Mouse (Mus musculus) cerebellum, postnatal 14 days (tissue): ENCODE measurements around the gene Hivep3.

Experiments
- DNase-seq, 2 experiments: peaks; one replicate each; pipeline ENCODE4 v3.0.0; 2021; ENCODE audit warnings: mixed read lengths in 2 of 2

Gene Hivep3

GRCm38 (mm10) chr4:119875592-119875991 is 142.0 kb downstream of the Hivep3 start:
- no peak for DNase-seq

DNA sequence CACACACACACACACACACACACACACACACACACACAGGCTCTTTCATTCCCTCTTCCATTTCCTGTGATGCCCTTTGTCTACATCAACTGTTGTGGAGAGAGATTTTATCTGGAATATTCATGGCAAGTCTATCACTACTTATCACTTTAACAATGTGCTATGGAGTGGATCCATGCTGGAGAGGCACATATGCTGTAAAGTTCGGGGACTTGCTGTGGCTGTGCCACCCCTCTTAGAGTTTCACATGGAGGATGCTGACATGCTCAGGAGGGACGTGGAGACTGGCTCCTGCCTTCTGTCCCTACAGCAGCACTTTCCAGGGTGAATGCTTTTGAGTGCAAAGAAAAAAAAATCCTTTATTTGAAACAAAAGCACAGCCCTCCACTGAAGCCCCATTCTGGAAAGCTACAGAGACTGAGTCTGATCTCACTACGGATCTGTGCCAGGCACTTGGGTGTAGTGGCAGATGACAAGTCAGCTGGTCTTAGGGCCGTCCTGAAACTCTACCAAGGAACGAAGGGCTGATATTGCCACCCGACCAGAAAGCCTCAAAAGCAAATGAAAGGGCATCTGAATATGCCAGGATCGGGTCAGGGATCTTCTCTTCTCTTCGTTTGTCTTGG is 143.1 kb downstream of the Hivep3 start:
- DNase-seq, result peak; percentile 82 to 83

- no peak for DNase-seq
Observed at GRCm38 (mm10) chr4:119878218-119878617, 144.6 kb downstream of the Hivep3 start.

DNA sequence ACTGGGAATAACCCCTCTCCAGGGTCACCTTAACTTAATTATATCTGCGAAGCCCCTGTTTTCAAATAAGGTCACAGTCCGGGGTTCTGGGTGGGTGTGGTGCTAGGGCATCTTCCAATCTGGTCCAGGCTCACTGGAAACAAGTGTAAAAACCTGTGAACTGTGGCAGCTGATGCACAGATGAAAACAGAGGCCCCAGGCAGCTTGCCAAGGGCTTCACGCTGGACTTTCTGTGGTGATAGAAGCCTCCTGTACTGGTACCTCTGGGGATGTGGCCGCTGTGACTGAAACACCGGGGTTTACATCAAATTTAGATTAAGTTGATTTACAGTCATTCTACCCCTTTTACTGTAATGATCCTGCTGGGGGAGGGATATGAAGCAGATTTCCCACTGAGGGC is 146.1 kb downstream of the Hivep3 start:
- DNase-seq, result no peak

DNA sequence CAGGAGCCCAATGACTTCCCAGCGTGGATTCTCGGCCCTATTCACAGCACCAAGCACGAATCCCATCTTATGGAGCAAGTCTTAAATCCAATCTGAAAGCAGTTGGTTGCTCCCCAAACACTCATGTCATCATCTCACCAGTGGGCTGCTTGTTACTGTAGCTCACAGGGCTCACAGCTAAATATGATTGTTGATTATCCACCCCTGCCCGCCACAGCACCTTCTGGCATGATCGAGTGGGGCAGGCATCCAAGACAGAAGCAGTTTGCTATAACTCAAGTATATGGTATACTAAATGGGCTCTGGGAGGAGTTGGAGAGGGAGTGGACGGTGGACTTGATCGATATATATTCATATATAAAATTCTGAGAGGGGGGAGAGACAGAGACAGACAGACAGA is 146.7 kb downstream of the Hivep3 start:
- DNase-seq, result no peak

GRCm38 (mm10) chr4:119881292-119881691 is 147.7 kb downstream of the Hivep3 start:
- DNase-seq, result no peak

DNA sequence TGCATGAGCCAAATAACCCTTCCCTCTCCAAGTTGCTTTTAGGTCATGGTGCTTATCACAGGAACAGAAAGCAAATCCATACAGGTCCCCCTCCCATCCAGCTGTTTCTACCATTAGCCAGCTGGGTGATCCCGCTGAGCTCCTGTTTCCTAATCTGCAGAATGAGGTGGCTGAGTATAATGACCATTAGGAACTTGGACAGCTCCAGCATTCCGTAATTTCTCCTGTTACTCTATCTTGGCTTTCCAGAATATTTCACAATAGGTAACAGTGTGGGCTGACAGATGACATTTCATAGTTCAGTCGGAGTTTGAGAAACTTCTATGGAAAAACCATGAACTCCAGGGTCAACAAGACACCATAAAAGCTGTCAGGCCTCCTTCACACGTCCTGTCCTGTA is 148.8 kb downstream of the Hivep3 start:
- DNase-seq, result no peak

DNA sequence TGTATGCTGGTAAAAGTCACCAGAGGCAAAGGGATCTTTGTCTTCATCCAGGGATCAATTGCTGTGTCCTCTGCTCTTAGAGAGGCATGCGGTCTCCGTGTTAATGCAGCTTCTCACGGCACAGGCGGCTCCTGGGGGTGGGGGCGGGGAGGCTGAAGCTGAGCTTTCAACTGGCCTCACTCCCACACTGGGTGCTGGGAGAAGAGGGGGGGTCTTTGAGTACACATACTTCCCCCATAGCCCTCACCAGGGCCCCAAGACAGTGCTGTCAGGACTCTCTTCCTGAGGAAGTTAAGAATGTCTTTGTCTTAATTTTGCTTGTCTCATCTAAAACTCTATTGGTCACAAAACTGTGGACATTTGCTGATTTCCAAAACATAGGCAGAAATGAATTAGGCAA is 149.2 kb downstream of the Hivep3 start:
- DNase-seq, result no peak

- no peak for DNase-seq
Observed at GRCm38 (mm10) chr4:119886621-119887020, 153.0 kb downstream of the Hivep3 start.

DNA sequence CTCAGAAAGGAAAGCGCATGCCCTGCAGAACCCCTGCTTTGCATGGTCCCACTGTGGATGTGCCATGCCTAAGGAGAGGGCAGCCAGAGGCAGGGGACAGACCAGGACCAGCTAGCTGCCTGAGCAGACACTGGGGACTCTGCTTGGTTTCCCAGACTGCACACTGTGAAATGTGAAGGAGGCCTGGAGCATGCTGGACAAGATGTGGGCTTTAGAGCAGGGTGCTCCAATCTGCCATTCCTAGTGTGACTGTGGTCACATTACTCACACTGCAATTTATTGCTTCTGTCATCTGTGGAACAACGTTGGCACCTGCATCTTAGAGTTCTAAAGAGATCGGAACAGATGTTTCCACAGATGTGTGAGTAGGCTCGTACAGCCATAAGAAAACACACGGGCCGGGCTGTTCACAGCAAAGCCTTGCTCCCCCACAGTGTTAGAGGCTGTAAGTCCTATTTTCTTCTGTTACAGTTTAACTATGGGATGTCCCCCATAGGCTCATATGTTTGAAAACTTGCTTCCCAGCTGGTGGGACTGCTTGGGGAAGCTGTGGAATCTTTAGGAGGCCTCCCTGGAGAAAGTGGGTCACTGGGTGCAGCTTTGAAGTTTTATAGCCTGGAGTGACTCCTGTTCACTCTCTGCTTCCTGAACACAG is 154.1 kb downstream of the Hivep3 start:
- DNase-seq, result no peak

GRCm38 (mm10) chr4:119889760-119890159 is 156.2 kb downstream of the Hivep3 start:
- DNase-seq, result no peak

GRCm38 (mm10) chr4:119893255-119893779 is 159.7 kb downstream of the Hivep3 start:
- no peak for DNase-seq

- DNase-seq, result no peak
Observed at GRCm38 (mm10) chr4:119894797-119895458, 161.3 kb downstream of the Hivep3 start.

DNA sequence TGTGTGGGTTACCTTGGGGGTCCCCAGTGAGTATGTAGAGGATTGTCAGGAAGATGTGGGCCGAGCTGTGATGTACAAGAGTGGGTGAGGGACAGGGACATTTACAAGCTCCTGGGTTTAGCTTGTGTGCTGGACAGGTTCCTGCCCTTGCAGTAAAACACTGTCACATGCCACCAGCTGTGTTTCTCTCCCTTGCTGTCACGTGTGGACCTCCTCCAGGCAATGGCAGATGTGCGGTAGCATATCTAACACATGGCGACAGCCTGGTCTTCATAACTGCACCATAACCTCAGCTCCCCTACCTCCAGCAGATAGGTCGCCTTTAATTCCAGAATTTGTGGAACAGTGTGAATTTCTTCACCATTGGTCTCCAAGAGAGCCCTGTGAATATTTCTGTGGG is 161.9 kb downstream of the Hivep3 start:
- no peak for DNase-seq

DNA sequence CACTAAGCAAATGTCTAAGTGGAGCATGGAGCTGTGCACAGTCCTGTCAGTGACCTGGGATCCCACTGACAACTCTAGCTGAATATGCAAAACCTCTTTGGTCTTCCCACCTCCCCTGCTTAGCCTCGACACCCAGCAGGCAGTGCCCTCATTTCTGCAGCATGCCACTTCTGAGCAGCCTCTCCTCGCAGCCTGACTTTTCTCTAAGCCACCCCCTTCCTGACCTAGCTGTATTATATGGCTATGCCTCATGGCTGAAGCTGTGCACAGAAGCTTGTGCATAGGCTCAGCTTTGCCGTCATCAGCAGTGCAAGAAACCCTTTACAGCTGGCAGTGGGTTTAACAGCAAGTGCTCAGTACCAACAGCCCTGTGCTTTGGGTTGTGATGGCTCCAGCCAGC is 163.0 kb downstream of the Hivep3 start:
- DNase-seq, result no peak

GRCm38 (mm10) chr4:119897054-119897855 is 163.7 kb downstream of the Hivep3 start:
- DNase-seq, result no peak

DNA sequence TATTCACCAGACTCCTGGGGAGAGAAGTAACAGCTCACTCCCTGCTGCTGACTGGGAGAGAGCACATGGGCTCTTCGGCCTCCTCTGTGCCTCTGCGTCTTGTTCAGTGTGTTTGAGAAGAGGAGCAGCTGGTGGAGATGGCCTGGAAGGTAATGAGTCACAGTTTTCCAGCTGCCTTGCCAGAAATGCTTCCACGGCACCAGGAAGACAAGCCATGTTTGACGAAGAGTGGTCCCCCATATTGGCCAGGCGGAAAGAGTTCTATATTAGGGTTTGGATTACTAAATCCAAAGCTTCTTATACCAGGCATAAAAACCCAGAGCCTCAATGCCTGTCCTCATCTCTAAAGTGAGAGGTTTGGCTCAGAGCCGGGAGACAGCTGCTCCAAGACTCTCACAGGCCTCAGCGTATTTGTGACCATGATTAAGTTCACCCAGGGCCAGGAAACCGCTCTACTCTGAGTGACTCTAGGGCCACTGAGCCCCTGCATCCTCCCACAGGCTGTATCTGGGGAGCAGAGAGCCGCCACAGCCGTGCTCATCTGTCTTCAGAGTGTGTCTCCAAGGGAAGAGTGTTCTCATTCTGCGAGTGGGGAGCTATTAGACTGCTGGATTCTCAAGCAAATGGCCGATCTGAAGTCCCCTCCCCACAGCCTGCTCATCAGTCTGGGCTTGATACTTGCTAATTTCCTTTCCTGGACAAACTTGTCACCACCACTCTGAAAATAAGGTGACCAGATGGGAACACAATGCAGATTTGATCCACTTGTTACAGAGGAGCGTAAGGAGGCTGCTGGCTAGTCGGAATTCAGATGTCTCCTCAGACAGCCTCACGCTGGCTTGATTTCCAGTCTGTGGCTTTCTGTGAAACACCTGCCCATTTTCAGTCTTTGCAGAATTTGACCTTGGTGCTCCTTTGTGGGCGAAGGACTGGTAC is 168.2 kb downstream of the Hivep3 start:
- DNase-seq, result peak; percentile 72 to 78

- DNase-seq, result peak; percentile 80 to 86
Observed at GRCm38 (mm10) chr4:119903328-119903727, 169.7 kb downstream of the Hivep3 start.

DNA sequence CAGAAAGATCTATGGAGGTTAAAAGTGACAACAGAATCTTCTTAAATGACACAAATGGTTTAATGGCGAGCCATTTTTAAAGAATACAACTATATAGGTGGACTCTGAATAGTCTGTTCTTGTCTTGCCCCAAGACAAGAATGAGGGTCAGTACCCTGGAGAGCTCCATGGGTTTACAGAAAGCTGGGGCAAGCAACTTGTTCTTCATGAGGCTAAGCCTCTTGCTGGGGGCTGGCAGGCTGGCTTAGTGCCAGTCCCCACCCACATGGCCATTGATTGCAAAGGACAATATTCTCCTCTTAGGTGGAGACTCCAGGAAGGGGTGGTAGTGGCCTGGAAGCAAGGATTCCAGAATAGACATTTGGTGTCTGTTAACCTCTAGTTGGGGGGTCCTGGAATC is 170.2 kb downstream of the Hivep3 start:
- DNase-seq, result no peak

DNA sequence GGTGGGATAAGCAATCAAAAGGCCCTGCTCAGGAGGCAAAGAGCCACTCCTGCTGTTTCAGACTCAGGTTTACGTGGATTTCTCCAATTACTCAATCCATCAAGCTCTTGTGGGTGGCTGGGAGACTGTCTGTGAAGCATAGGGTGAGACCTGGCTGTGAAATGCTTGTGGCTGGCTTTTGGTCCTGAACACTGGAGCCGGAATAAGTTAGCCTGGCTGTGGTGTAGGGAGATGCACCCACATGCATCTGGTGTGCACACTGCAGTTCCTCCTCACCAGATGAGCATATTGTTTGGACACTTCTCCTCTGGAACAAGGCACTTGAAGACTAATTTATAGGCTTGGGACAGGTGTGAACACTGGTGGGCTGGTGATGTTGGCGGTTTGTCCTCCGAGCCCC is 170.7 kb downstream of the Hivep3 start:
- DNase-seq, result no peak

- DNase-seq, result no peak
Observed at GRCm38 (mm10) chr4:119907106-119907505, 173.5 kb downstream of the Hivep3 start.
